Mouse (Mus musculus): ENCODE results near the gene Pik3ca.

DNA sequence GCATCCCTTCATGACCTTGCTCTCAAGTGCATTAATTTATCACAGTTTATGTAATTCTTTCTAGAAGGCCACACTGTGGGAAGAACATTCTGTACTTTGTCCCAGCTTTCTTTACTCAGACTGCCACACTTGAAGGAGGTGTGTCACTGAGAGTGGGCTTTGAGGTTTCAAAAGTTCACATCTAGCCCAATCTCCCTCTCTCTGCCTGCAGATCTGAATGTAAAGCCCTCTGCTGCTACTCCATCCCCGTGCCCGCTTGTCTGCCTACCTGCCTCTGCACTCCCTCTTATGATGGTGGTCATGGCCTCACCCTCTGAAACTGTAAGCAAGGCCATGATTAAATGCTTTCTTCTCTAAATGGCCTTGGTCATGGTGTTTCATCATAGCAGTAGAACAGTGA lies 102.9 kb downstream of the Pik3ca start:
- TF ChIP-seq EP300 (IDR thresholded peaks at IDR 0.05; ENCODE audit: low read depth) (no peak), CTCF (IDR thresholded peaks at IDR 0.05; ENCODE audit: low read depth) (no peak)
